Mouse (Mus musculus) stomach, embryonic 14.5 days (tissue): ENCODE measurements around the gene Gm20388. TPM values are rescaled to one million over a fixed set of nuclear protein-coding genes. Genes with fewer than 3 reads are reported as not detected.
A peak's percentile ranks its signal among the peaks of the same experiment; 100 is the strongest.

ENCODE experiments used
- ATAC-seq: fragments of 200-750 bp; cut with Nextera tagmentation; 2 replicates; pipeline ENCODE4 v1.8.0; 2017; ENCODE audit warnings: low read depth, moderate TSS enrichment; ENCODE audit not compliant: insufficient number of reproducible peaks, insufficient read depth, low FRiP score
- H3K27ac ChIP-seq: fragments of 300-500 bp; sonication (generic); 2 replicates; pipeline ENCODE4 v1.5.1; 2014; ENCODE audit warnings: mild to moderate bottlenecking, low read length, moderate library complexity, mixed read lengths
- H3K27me3 ChIP-seq: fragments of 300-500 bp; sonication (generic); 2 replicates; pipeline ENCODE4 v1.6.1; 2014; ENCODE audit warnings: low read length, control low read depth, mixed read lengths; ENCODE audit not compliant: control insufficient read depth, insufficient read depth
- H3K36me3 ChIP-seq: fragments of 300-500 bp; sonication (generic); 2 replicates; pipeline ENCODE4 v1.6.1; 2014; ENCODE audit warnings: mild to moderate bottlenecking, control low read depth, low read length, moderate library complexity, mixed read lengths; ENCODE audit not compliant: control insufficient read depth, insufficient read depth
- H3K4me1 ChIP-seq: fragments of 300-500 bp; sonication (generic); 2 replicates; pipeline ENCODE4 v1.6.1; 2014; ENCODE audit warnings: low read length, control low read depth, mixed read lengths; ENCODE audit not compliant: control insufficient read depth, insufficient read depth
- H3K4me2 ChIP-seq: fragments of 300-500 bp; sonication (generic); replicated peaks from 2 replicates; pipeline ENCODE4 v1.6.1; 2014; ENCODE audit warnings: low read depth, low read length, control low read depth
- H3K4me3 ChIP-seq: fragments of 300-500 bp; sonication (generic); 2 replicates; pipeline ENCODE4 v1.5.1; 2014; ENCODE audit warnings: low read depth, low read length, control low read depth
- H3K9ac ChIP-seq: fragments of 300-500 bp; sonication (generic); replicated peaks from 2 replicates; pipeline ENCODE4 v1.6.1; 2014; ENCODE audit warnings: low read depth, mild to moderate bottlenecking, control low read depth, low read length, moderate library complexity, mixed read lengths
- H3K9me3 ChIP-seq: fragments of 300-500 bp; sonication (generic); 2 replicates; pipeline ENCODE4 v1.6.1; 2016; ENCODE audit warnings: low read depth, low read length, control low read depth; ENCODE audit not compliant: control insufficient read depth
- WGBS: fragments of 180-500 bp; shearing (Covaris S2); extraction: QIAGEN DNeasy Blood & Tissue Kit; methylation state at CpG from one replicate; pipeline ENCODE4 v1.1.7; 2014; 5-methylcytosine and 5-hydroxymethylcytosine counted together
- polyA plus RNA-seq: library from polyadenylated mRNA; unstranded; fragments of >200 nt; fragmentation: Nextera tagmentation; extraction: Ambion mirVana; gene quantifications from 2 replicates; pipeline ENCODE4 v1.2.1, GENCODE M21; 2014

Gm20388 gene
- polyA plus RNA-seq, 1 experiment from 2014 or later = 11.4 TPM

GRCm38 (mm10) chr8:121652774-121653323 lies 1742.2 kb downstream of the Gm20388 start, which contains the start of gene Zcchc14:
Zcchc14 (minus strand) TSS chr8:121652901.
- Histone ChIP-seq H3K27ac (peak within 1 kb of the TSS; percentile 90), H3K4me1 (peaks cover 39% of the 10 kb centered on the region), H3K9ac (peak within 1 kb of the TSS; percentile 88), H3K36me3 (no peaks in the 10 kb centered on the region; the same call in 1 of the 2 replicates), H3K4me2 (peak within 1 kb of the TSS; percentile 99), H3K4me3 (peak within 1 kb of the TSS; percentile 65), H3K9me3 (no peaks in the 10 kb centered on the region), H3K27me3 (no peaks in the 10 kb centered on the region)
- under 1% methylated on average over 67 of the region's 67 CpGs for WGBS
- peak; percentile 98 for ATAC-seq

- Histone ChIP-seq H3K9ac (peak overlapping the region; percentile 52), H3K4me3 (peak overlapping the region; percentile 49), H3K36me3 (no peaks in the 10 kb centered on the region; the same call in 1 of the 2 replicates), H3K27me3 (no peaks in the 10 kb centered on the region), H3K9me3 (no peaks in the 10 kb centered on the region), H3K4me2 (peak overlapping the region; percentile 93), H3K27ac (peak overlapping the region; percentile 90), H3K4me1 (peaks cover 32% of the 10 kb centered on the region)
- ATAC-seq = peak; percentile 4; the same call in 1 of the 2 replicates
- WGBS = 1% methylated on average over 31 of the region's 31 CpGs
Observed at GRCm38 (mm10) chr8:121653340-121654019, 1742.8 kb downstream of the Gm20388 start.

- Histone ChIP-seq H3K4me1 (peaks cover 28% of the 10 kb centered on the region), H3K4me3 (peak overlapping the region; percentile 49; the same call in 1 of the 2 replicates)
- 83% methylated on average over 4 of the region's 4 CpGs for WGBS
Observed at GRCm38 (mm10) chr8:121654131-121654530, 1743.5 kb downstream of the Gm20388 start.

GRCm38 (mm10) chr8:121654966-121655494 lies 1744.4 kb downstream of the Gm20388 start:
- Histone ChIP-seq H3K27me3 (no peaks in the 10 kb centered on the region), H3K4me1 (peaks cover 19% of the 10 kb centered on the region), H3K27ac (no peak overlapping the region), H3K4me3 (no peak overlapping the region), H3K36me3 (no peaks in the 10 kb centered on the region; the same call in 1 of the 2 replicates), H3K9ac (no peak overlapping the region), H3K4me2 (no peak overlapping the region), H3K9me3 (no peaks in the 10 kb centered on the region)
- no peak for ATAC-seq
- WGBS = 86% methylated on average over 14 of the region's 14 CpGs

More at GRCm38 (mm10) chr8:121654131-121654530, 1743.5 kb downstream of the Gm20388 start:
- Histone ChIP-seq H3K4me2 (peak overlapping the region; percentile 93), H3K9me3 (no peaks in the 10 kb centered on the region), H3K27ac (no peak overlapping the region), H3K9ac (no peak overlapping the region), H3K27me3 (no peaks in the 10 kb centered on the region), H3K36me3 (no peaks in the 10 kb centered on the region; the same call in 1 of the 2 replicates)
- ATAC-seq = no peak

- H3K27ac ChIP-seq = no peak overlapping the region
Observed at GRCm38 (mm10) chr8:121660602-121661001, 1750.0 kb downstream of the Gm20388 start.

GRCm38 (mm10) chr8:121661631-121662357 lies 1751.2 kb downstream of the Gm20388 start:
- Histone ChIP-seq H3K4me2 (no peak overlapping the region), H3K4me3 (no peak overlapping the region), H3K9me3 (no peaks in the 10 kb centered on the region), H3K9ac (no peak overlapping the region), H3K4me1 (peaks cover 16% of the 10 kb centered on the region), H3K27me3 (no peaks in the 10 kb centered on the region), H3K27ac (no peak overlapping the region), H3K36me3 (no peaks in the 10 kb centered on the region)
- no peak for ATAC-seq
- WGBS = 71% methylated on average over 18 of the region's 18 CpGs

More at GRCm38 (mm10) chr8:121660602-121661001, 1750.0 kb downstream of the Gm20388 start:
- Histone ChIP-seq H3K36me3 (no peaks in the 10 kb centered on the region), H3K9me3 (no peaks in the 10 kb centered on the region), H3K27me3 (no peaks in the 10 kb centered on the region), H3K9ac (no peak overlapping the region), H3K4me3 (no peak overlapping the region), H3K4me1 (peaks cover 14% of the 10 kb centered on the region), H3K4me2 (no peak overlapping the region)
- WGBS = 76% methylated on average over 15 of the region's 15 CpGs
- ATAC-seq = no peak

GRCm38 (mm10) chr8:121663101-121663500 lies 1752.5 kb downstream of the Gm20388 start:
- Histone ChIP-seq H3K36me3 (no peaks in the 10 kb centered on the region), H3K9me3 (no peaks in the 10 kb centered on the region), H3K27me3 (no peaks in the 10 kb centered on the region), H3K4me3 (no peak overlapping the region), H3K9ac (no peak overlapping the region), H3K4me2 (no peak overlapping the region), H3K27ac (no peak overlapping the region), H3K4me1 (peaks cover 16% of the 10 kb centered on the region)
- WGBS = 91% methylated on average over 12 of the region's 12 CpGs
- no peak for ATAC-seq

GRCm38 (mm10) chr8:121665329-121665728 lies 1754.7 kb downstream of the Gm20388 start:
- Histone ChIP-seq H3K4me1 (peaks cover 29% of the 10 kb centered on the region), H3K27me3 (no peaks in the 10 kb centered on the region), H3K27ac (peak overlapping the region; percentile 92), H3K9ac (0 out of 2 replicates have a peak overlapping the region, but pooled peaks have one; percentile 18), H3K4me3 (0 out of 2 replicates have a peak overlapping the region, but pooled peaks have one; percentile 8), H3K4me2 (peak overlapping the region; percentile 36), H3K9me3 (no peaks in the 10 kb centered on the region), H3K36me3 (no peaks in the 10 kb centered on the region)
- WGBS = under 1% methylated on average over 16 of the region's 16 CpGs
- peak; percentile 73; the same call in 1 of the 2 replicates for ATAC-seq
